In the genomic region with DNA sequence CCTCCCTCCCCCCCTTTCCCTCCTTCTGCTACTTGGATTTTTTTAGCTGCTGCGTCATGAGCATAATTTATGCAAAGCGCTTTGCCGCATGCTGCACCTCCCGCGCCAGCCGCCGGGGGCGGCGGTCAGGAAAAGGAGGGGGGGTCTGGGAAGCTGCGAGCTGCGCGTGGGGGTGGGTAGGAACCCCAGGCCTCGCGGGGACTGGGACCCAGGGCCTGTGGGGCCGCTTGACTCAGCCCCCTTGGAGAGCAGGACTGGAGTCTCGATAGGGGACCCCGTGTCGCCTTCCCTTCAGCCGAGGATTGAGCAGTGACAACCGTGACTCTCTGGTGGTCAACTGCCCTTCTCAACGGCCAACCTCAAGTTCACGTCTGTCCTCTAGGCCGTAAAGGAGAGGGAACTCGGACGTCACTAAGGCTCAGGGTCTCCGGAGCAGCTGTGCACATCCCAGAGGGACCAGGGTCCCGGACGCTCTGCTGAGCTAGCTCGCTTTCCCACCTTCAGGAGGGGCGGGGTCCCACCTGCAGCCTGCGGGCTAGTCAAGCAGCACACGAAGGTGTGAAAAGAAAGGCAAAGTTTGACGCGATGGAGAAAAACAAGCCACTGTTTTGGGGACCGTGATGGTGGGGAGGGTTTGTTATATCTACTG, we compare ENCODE assay signal across 7 mouse cellular contexts. TPM values are rescaled to one million over a fixed set of nuclear protein-coding genes. Genes with fewer than 3 reads are reported as not detected.
DNase-seq lines count a peak whose midpoint lies in the region; ATAC-seq and TF ChIP-seq lines count a peak whose summit lies in the region.

No protein-coding gene starts in this region.

- H3K36me3 ChIP-seq in embryonic facial prominence, embryonic 10.5 days (replicated peaks): no peaks in the 10 kb centered on the region
- no peaks in the 10 kb centered on the region for H3K36me3 ChIP-seq in limb, embryonic 15.5 days
- no peaks in the 10 kb centered on the region for H3K36me3 ChIP-seq in midbrain, embryonic 16.5 days (ENCODE audit: control insufficient read depth, insufficient read depth, low read length)
- no peaks in the 10 kb centered on the region for H3K36me3 ChIP-seq in spleen, adult 2 months (ENCODE audit: control insufficient read depth, insufficient read depth, low read length)

- peak overlapping the region; percentile 69 for H3K9ac ChIP-seq in limb, embryonic 15.5 days
- H3K9ac ChIP-seq in midbrain, embryonic 16.5 days (ENCODE audit: low read depth, low read length): peak overlapping the region; percentile 99

- WGBS in embryonic facial prominence, embryonic 10.5 days: under 1% methylated on average over 35 of the region's 35 CpGs
- WGBS in limb, embryonic 15.5 days: 1% methylated on average over 34 of the region's 35 CpGs
- WGBS in midbrain, embryonic 16.5 days: under 1% methylated on average over 35 of the region's 35 CpGs
- 3% methylated on average over 35 of the region's 35 CpGs for WGBS in spleen, adult 2 months

- peak overlapping the region; percentile 90 for H3K27ac ChIP-seq in embryonic facial prominence, embryonic 10.5 days (replicated peaks)
- H3K27ac ChIP-seq in limb, embryonic 15.5 days: peak overlapping the region; percentile 47; the same call in 1 of the 2 replicates
- peak overlapping the region; percentile 83 for H3K27ac ChIP-seq in midbrain, embryonic 16.5 days (ENCODE audit: low read length)
- H3K27ac ChIP-seq in spleen, adult 2 months (ENCODE audit: insufficient read depth, low read length): peak overlapping the region; percentile 19; the same call in 1 of the 2 replicates

- TF ChIP-seq CTCF in spleen, adult 2 months (IDR thresholded peaks at IDR 0.05; ENCODE audit: extremely low read depth, insufficient read depth, insufficient read length, insufficient replicate concordance): peak; percentile 44; the same call in 1 of the 2 replicates

- H3K9me3 ChIP-seq in embryonic facial prominence, embryonic 10.5 days: no peaks in the 10 kb centered on the region
- no peaks in the 10 kb centered on the region for H3K9me3 ChIP-seq in limb, embryonic 15.5 days
- H3K9me3 ChIP-seq in midbrain, embryonic 16.5 days (replicated peaks; ENCODE audit: control insufficient read depth, low read length, poor library complexity, severe bottlenecking): no peaks in the 10 kb centered on the region

- peaks cover 86% of the 10 kb centered on the region for H3K27me3 ChIP-seq in embryonic facial prominence, embryonic 10.5 days (replicated peaks; ENCODE audit: low read depth, poor library complexity, severe bottlenecking)
- peaks cover 25% of the 10 kb centered on the region for H3K27me3 ChIP-seq in limb, embryonic 15.5 days
- 0 out of 2 replicates have a peak, but pooled peaks cover 4% of the 10 kb centered on the region for H3K27me3 ChIP-seq in midbrain, embryonic 16.5 days (ENCODE audit: control insufficient read depth, insufficient read depth, low read depth, low read length)
- no peaks in the 10 kb centered on the region for H3K27me3 ChIP-seq in spleen, adult 2 months (ENCODE audit: control insufficient read depth, insufficient read depth, low read length)

- peaks cover 37% of the 10 kb centered on the region for H3K4me1 ChIP-seq in embryonic facial prominence, embryonic 10.5 days
- H3K4me1 ChIP-seq in limb, embryonic 15.5 days: peaks cover 24% of the 10 kb centered on the region
- peaks cover 16% of the 10 kb centered on the region for H3K4me1 ChIP-seq in midbrain, embryonic 16.5 days (ENCODE audit: control insufficient read depth, insufficient read depth, low read length)
- peaks cover 7% of the 10 kb centered on the region for H3K4me1 ChIP-seq in spleen, adult 2 months (ENCODE audit: control insufficient read depth, insufficient read depth, insufficient read length)

- peak; percentile 87 for DNase-seq in adrenal gland, adult 2 months
- DNase-seq in embryonic facial prominence, embryonic 10.5 days (ENCODE audit: low spot score): peak; percentile 85
- peak; percentile 81 to 85 for DNase-seq in heart, adult 18-20 months
- DNase-seq in kidney, adult 18-20 months: peak; percentile 82
- DNase-seq in spleen, adult 2 months (ENCODE audit: low read depth in 1 of 2, low spot score in 2 of 2): peak in 1 of 2 experiments; percentile 73

- ATAC-seq in limb, embryonic 15.5 days (ENCODE audit: insufficient number of reproducible peaks, low FRiP score, low TSS enrichment, low read depth): peak; percentile 57
- peak; percentile 63 for ATAC-seq in midbrain, embryonic 16.5 days

- peak overlapping the region; percentile 86 for H3K4me3 ChIP-seq in embryonic facial prominence, embryonic 10.5 days
- peak overlapping the region; percentile 76 for H3K4me3 ChIP-seq in limb, embryonic 15.5 days
- peak overlapping the region; percentile 71 for H3K4me3 ChIP-seq in midbrain, embryonic 16.5 days (ENCODE audit: low read depth, low read length)
- H3K4me3 ChIP-seq in spleen, adult 2 months (ENCODE audit: extremely low read depth, insufficient read depth, insufficient read length): peak overlapping the region; percentile 78

- H3K4me2 ChIP-seq in limb, embryonic 15.5 days: peak overlapping the region; percentile 97
- H3K4me2 ChIP-seq in midbrain, embryonic 16.5 days (ENCODE audit: low read length): peak overlapping the region; percentile 92

- no peak for TF ChIP-seq POLR2A in spleen, adult 2 months (IDR thresholded peaks at IDR 0.05; ENCODE audit: low read depth, low read length)

RNA-seq across cellular contexts. Expression of a gene that starts 0.4 kb away (rescaled TPM):
- 10 to 100 TPM; 14.4 to 18.3 TPM for total RNA-seq in adrenal gland, adult 2 months (2021)
- 25.1 and 32.5 TPM in 2 replicates for polyA plus RNA-seq in adrenal gland, adult 2 months (2012; rRNA removed)
- polyA plus RNA-seq in embryonic facial prominence, embryonic 10.5 days (2016; fragmentation: Nextera tagmentation; extraction: Ambion mirVana): 3.7 and 5.4 TPM in 2 replicates
- 10 to 100 TPM; 11.1 to 14.2 TPM for total RNA-seq in heart, adult 18-20 months (2021)
- 4.9 and 7.4 TPM in 2 replicates for polyA plus RNA-seq in limb, embryonic 15.5 days (2015; fragmentation: Nextera tagmentation; extraction: Ambion mirVana)
- polyA plus RNA-seq in midbrain, embryonic 16.5 days (2015; fragmentation: Nextera tagmentation; extraction: Ambion mirVana): 33.1 and 36.4 TPM in 2 replicates
- polyA plus RNA-seq in spleen, adult 2 months (2012; rRNA removed): 31.8 and 38.4 TPM in 2 replicates

RNA-seq across cellular contexts. Expression of a gene that starts 15.0 kb away (rescaled TPM):
- total RNA-seq in adrenal gland, adult 2 months (2021): 100 to 1,000 TPM; 211 to 277 TPM
- 887 and 1,091 TPM in 2 replicates for polyA plus RNA-seq in adrenal gland, adult 2 months (2012; rRNA removed)
- polyA plus RNA-seq in embryonic facial prominence, embryonic 10.5 days (2016; fragmentation: Nextera tagmentation; extraction: Ambion mirVana): 200 and 212 TPM in 2 replicates
- total RNA-seq in heart, adult 18-20 months (2021): 100 to 1,000 TPM; 152 to 194 TPM
- 166 and 185 TPM in 2 replicates for polyA plus RNA-seq in limb, embryonic 15.5 days (2015; fragmentation: Nextera tagmentation; extraction: Ambion mirVana)
- polyA plus RNA-seq in midbrain, embryonic 16.5 days (2015; fragmentation: Nextera tagmentation; extraction: Ambion mirVana): 109 and 115 TPM in 2 replicates
- 612 and 971 TPM in 2 replicates for polyA plus RNA-seq in spleen, adult 2 months (2012; rRNA removed)

RNA-seq across cellular contexts. Expression of a gene that starts 36.6 kb away (rescaled TPM):
- total RNA-seq in adrenal gland, adult 2 months (2021): 10 to 100 TPM; 41.7 to 44.2 TPM
- polyA plus RNA-seq in adrenal gland, adult 2 months (2012; rRNA removed): 35.1 and 40.6 TPM in 2 replicates
- polyA plus RNA-seq in embryonic facial prominence, embryonic 10.5 days (2016; fragmentation: Nextera tagmentation; extraction: Ambion mirVana): 4.9 and 7.3 TPM in 2 replicates
- total RNA-seq in heart, adult 18-20 months (2021): 10 to 100 TPM; 11.3 to 18.5 TPM
- polyA plus RNA-seq in limb, embryonic 15.5 days (2015; fragmentation: Nextera tagmentation; extraction: Ambion mirVana): 34.8 and 36.6 TPM in 2 replicates
- 3.2 and 3.4 TPM in 2 replicates for polyA plus RNA-seq in midbrain, embryonic 16.5 days (2015; fragmentation: Nextera tagmentation; extraction: Ambion mirVana)
- polyA plus RNA-seq in spleen, adult 2 months (2012; rRNA removed): 29.2 and 33.1 TPM in 2 replicates

RNA-seq across cellular contexts. Expression of a gene that starts 48.4 kb away (rescaled TPM):
- 10 to 100 TPM; 14.2 to 25.1 TPM for total RNA-seq in adrenal gland, adult 2 months (2021)
- polyA plus RNA-seq in adrenal gland, adult 2 months (2012; rRNA removed): 24.5 and 24.8 TPM in 2 replicates
- 36.9 and 38.2 TPM in 2 replicates for polyA plus RNA-seq in embryonic facial prominence, embryonic 10.5 days (2016; fragmentation: Nextera tagmentation; extraction: Ambion mirVana)
- 10 to 100 TPM; 11.3 to 14.7 TPM for total RNA-seq in heart, adult 18-20 months (2021)
- polyA plus RNA-seq in limb, embryonic 15.5 days (2015; fragmentation: Nextera tagmentation; extraction: Ambion mirVana): 24.9 and 25.4 TPM in 2 replicates
- 38.6 and 43.0 TPM in 2 replicates for polyA plus RNA-seq in midbrain, embryonic 16.5 days (2015; fragmentation: Nextera tagmentation; extraction: Ambion mirVana)
- 3.8 and 4.5 TPM in 2 replicates for polyA plus RNA-seq in spleen, adult 2 months (2012; rRNA removed)

Comparison
In these comparisons a context has a peak if more than half of its experiments do, and no peak if none do; other contexts are left out.
1. H3K27ac ChIP-seq: peak in every context shown above with its lines; median percentile 90 in embryonic facial prominence, embryonic 10.5 days; 83 in midbrain, embryonic 16.5 days; 47 in limb, embryonic 15.5 days; 19 in spleen, adult 2 months.